Mouse (Mus musculus): ENCODE data around the gene Tmed10. TPM values are rescaled to one million over a fixed set of nuclear protein-coding genes. Genes with fewer than 3 reads are reported as not detected.

Tmed10 gene
- total RNA-seq (2023) = 192 and 196 TPM in 2 replicates

DNA sequence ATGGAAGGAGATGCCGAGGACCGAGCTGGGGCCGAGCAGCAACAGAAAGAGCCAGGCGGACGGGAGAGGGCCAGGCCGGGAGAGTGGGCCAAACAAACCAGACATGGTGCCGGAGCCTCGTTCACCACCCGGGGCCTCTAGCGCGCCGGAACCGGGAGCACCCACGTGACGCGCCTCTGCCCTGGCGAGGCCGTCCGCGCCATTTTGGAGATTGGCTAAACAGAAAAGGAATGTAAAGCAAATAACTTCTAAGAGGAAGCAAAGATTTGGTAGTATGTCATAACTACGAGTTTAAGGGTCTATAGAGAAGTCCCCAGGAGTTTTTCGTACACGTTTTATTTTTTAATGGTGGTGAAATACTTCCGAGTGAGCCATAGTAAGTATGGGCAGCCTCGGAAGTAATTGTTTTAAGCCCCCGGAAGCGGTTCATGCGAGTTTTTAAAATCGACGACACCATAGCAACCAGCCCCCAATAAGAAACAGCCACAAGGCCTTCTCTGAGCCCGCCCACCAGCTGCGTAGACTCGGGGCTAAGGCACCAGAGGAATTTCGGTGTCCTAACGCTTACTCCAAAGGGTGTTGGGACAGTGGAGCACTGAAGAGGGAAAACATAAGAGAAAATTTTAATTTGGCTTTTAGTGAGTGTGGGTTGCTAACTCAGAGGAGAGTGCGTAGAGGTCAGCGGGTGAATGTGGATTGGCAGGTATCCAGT lies at the start of gene Tmed10:
TSS of gene Tmed10 (minus strand) at position 287 of the 712 bp plus-strand sequence.

GRCm38 (mm10) chr12:85339243-85339729 lies 35.4 kb downstream of the Tmed10 start, which contains the start of gene Nek9:
Gene Nek9, minus strand, starts transcription at chr12:85339362.

Other genes starting within 250 kb of the Tmed10 start
- not detected in 2 replicates for gene Rps6kl1, start 223.6 kb downstream of the Tmed10 start, total RNA-seq (2023)
- 0.66 TPM in 1 of 2 replicates, not detected in the other for gene Pgf, start 197.1 kb downstream of the Tmed10 start, total RNA-seq (2023)
- gene Eif2b2, start 155.4 kb downstream of the Tmed10 start, total RNA-seq (2023) = 85.0 and 86.4 TPM in 2 replicates
- gene Mlh3, start 104.2 kb downstream of the Tmed10 start, total RNA-seq (2023) = 2.6 and 3.0 TPM in 2 replicates
- gene Acyp1, start 86.4 kb downstream of the Tmed10 start, total RNA-seq (2023) = 10.3 and 13.6 TPM in 2 replicates
- not detected in 2 replicates for gene Zc2hc1c, start 86.3 kb downstream of the Tmed10 start, total RNA-seq (2023)
- gene Nek9, start 35.5 kb downstream of the Tmed10 start, total RNA-seq (2023) = 49.7 and 62.4 TPM in 2 replicates
- 2,012 and 2,637 TPM in 2 replicates for gene Fos, start 99.0 kb upstream of the Tmed10 start, total RNA-seq (2023)
- 90.2 and 94.2 TPM in 2 replicates for gene Jdp2, start 224.2 kb upstream of the Tmed10 start, total RNA-seq (2023)